Mouse (Mus musculus): ENCODE measurements around the gene Wwp2. TPM values are rescaled to one million over a fixed set of nuclear protein-coding genes. Genes with fewer than 3 reads are reported as not detected.
A peak's percentile ranks its signal among the peaks of the same experiment; 100 is the strongest.

Gene Wwp2
- polyA plus RNA-seq, 1 experiment from 2014 or later = 81.2 TPM

GRCm38 (mm10) chr8:107436841-107437421, 766 bp downstream of the Wwp2 start:
- Histone ChIP-seq H3K36me3 (no peaks in the 10 kb centered on the region), H3K27ac (replicated peaks) (peak overlapping the region; percentile 73), H3K4me1 (peaks cover 12% of the 10 kb centered on the region), H3K4me2 (replicated peaks) (peak overlapping the region; percentile 68), H3K9me3 (no peaks in the 10 kb centered on the region), H3K9ac (replicated peaks) (peak overlapping the region; percentile 86), H3K27me3 (no peaks in the 10 kb centered on the region), H3K4me3 (peak overlapping the region; percentile 86)
- no peak; the same call in 1 of the 2 replicates for ATAC-seq (ENCODE audit: low FRiP score, low read depth)
- 11% methylated on average over 16 of the region's 16 CpGs for WGBS

GRCm38 (mm10) chr8:107437711-107438110, 1.5 kb downstream of the Wwp2 start:
- H3K4me3 ChIP-seq = no peak overlapping the region
- no peaks in the 10 kb centered on the region for H3K27me3 ChIP-seq
- no peak overlapping the region for H3K9ac ChIP-seq (replicated peaks)
- H3K4me2 ChIP-seq (replicated peaks) = peak overlapping the region; percentile 68
- peaks cover 12% of the 10 kb centered on the region for H3K4me1 ChIP-seq
- H3K27ac ChIP-seq (replicated peaks) = no peak overlapping the region
- 64% methylated on average over 2 of the region's 2 CpGs for WGBS
- no peak for ATAC-seq (ENCODE audit: low FRiP score, low read depth)
- no peaks in the 10 kb centered on the region for H3K36me3 ChIP-seq
- H3K9me3 ChIP-seq = no peaks in the 10 kb centered on the region

GRCm38 (mm10) chr8:107439880-107440625, 3.9 kb downstream of the Wwp2 start:
- H3K36me3 ChIP-seq = no peaks in the 10 kb centered on the region
- H3K9me3 ChIP-seq = no peaks in the 10 kb centered on the region
- H3K4me1 ChIP-seq = peaks cover 12% of the 10 kb centered on the region
- no peak for ATAC-seq (ENCODE audit: low FRiP score, low read depth)
- H3K9ac ChIP-seq (replicated peaks) = no peak overlapping the region
- 91% methylated on average over 3 of the region's 3 CpGs for WGBS
- H3K27me3 ChIP-seq = no peaks in the 10 kb centered on the region
- H3K4me2 ChIP-seq (replicated peaks) = no peak overlapping the region
- no peak overlapping the region for H3K27ac ChIP-seq (replicated peaks)
- H3K4me3 ChIP-seq = no peak overlapping the region

- Histone ChIP-seq H3K27ac (replicated peaks) (no peak overlapping the region), H3K4me3 (no peak overlapping the region), H3K9ac (replicated peaks) (no peak overlapping the region), H3K9me3 (no peaks in the 10 kb centered on the region), H3K36me3 (no peaks in the 10 kb centered on the region), H3K27me3 (no peaks in the 10 kb centered on the region), H3K4me2 (replicated peaks) (no peak overlapping the region), H3K4me1 (peaks cover 10% of the 10 kb centered on the region; the same call in 1 of the 2 replicates)
- no peak for ATAC-seq (ENCODE audit: low FRiP score, low read depth)
- WGBS = 91% methylated on average over 3 of the region's 3 CpGs
These were observed 8.5 kb downstream of the Wwp2 start for GRCm38 (mm10) chr8:107444626-107445025.

GRCm38 (mm10) chr8:107447713-107448112, 11.5 kb downstream of the Wwp2 start:
- Histone ChIP-seq H3K27me3 (no peaks in the 10 kb centered on the region), H3K36me3 (0 out of 2 replicates have a peak, but pooled peaks cover 5% of the 10 kb centered on the region), H3K9ac (replicated peaks) (no peak overlapping the region), H3K4me1 (peaks cover 10% of the 10 kb centered on the region; the same call in 1 of the 2 replicates), H3K4me3 (no peak overlapping the region), H3K27ac (replicated peaks) (no peak overlapping the region), H3K4me2 (replicated peaks) (no peak overlapping the region), H3K9me3 (no peaks in the 10 kb centered on the region)
- ATAC-seq (ENCODE audit: low FRiP score, low read depth) = no peak

GRCm38 (mm10) chr8:107448382-107448889, 12.3 kb downstream of the Wwp2 start:
- H3K9ac ChIP-seq (replicated peaks) = no peak overlapping the region
- no peak overlapping the region for H3K4me2 ChIP-seq (replicated peaks)
- H3K36me3 ChIP-seq = peaks cover 12% of the 10 kb centered on the region
- H3K4me3 ChIP-seq = no peak overlapping the region
- no peaks in the 10 kb centered on the region for H3K9me3 ChIP-seq
- 66% methylated on average over 4 of the region's 4 CpGs for WGBS
- ATAC-seq (ENCODE audit: low FRiP score, low read depth) = no peak
- no peak overlapping the region for H3K27ac ChIP-seq (replicated peaks)
- peaks cover 10% of the 10 kb centered on the region; the same call in 1 of the 2 replicates for H3K4me1 ChIP-seq
- no peaks in the 10 kb centered on the region for H3K27me3 ChIP-seq

- no peak overlapping the region for H3K27ac ChIP-seq (replicated peaks)
- no peak overlapping the region for H3K9ac ChIP-seq (replicated peaks)
These were observed 13.0 kb downstream of the Wwp2 start for GRCm38 (mm10) chr8:107449130-107449529.

GRCm38 (mm10) chr8:107449655-107450054, 13.5 kb downstream of the Wwp2 start:
- no peak overlapping the region for H3K4me3 ChIP-seq
- H3K9ac ChIP-seq (replicated peaks) = no peak overlapping the region
- H3K4me2 ChIP-seq (replicated peaks) = no peak overlapping the region
- no peak for ATAC-seq (ENCODE audit: low FRiP score, low read depth)
- no peaks in the 10 kb centered on the region for H3K27me3 ChIP-seq
- peaks cover 20% of the 10 kb centered on the region for H3K36me3 ChIP-seq
- WGBS = 78% methylated on average over 6 of the region's 6 CpGs
- H3K9me3 ChIP-seq = no peaks in the 10 kb centered on the region
- H3K27ac ChIP-seq (replicated peaks) = no peak overlapping the region
- peaks cover 10% of the 10 kb centered on the region; the same call in 1 of the 2 replicates for H3K4me1 ChIP-seq

More at GRCm38 (mm10) chr8:107449130-107449529, 13.0 kb downstream of the Wwp2 start:
- 29% methylated on average over 8 of the region's 8 CpGs for WGBS
- Histone ChIP-seq H3K4me1 (peaks cover 10% of the 10 kb centered on the region; the same call in 1 of the 2 replicates), H3K27me3 (no peaks in the 10 kb centered on the region), H3K9me3 (no peaks in the 10 kb centered on the region), H3K4me3 (no peak overlapping the region), H3K36me3 (peaks cover 16% of the 10 kb centered on the region), H3K4me2 (replicated peaks) (no peak overlapping the region)
- ATAC-seq (ENCODE audit: low FRiP score, low read depth) = no peak

GRCm38 (mm10) chr8:107451414-107452066, 15.4 kb downstream of the Wwp2 start:
- ATAC-seq (ENCODE audit: low FRiP score, low read depth) = no peak
- H3K4me3 ChIP-seq = no peak overlapping the region
- H3K9me3 ChIP-seq = no peaks in the 10 kb centered on the region
- H3K4me2 ChIP-seq (replicated peaks) = no peak overlapping the region
- H3K4me1 ChIP-seq = peaks cover 10% of the 10 kb centered on the region; the same call in 1 of the 2 replicates
- no peak overlapping the region for H3K27ac ChIP-seq (replicated peaks)
- peaks cover 24% of the 10 kb centered on the region for H3K36me3 ChIP-seq
- H3K9ac ChIP-seq (replicated peaks) = no peak overlapping the region; the same call in 1 of the 2 replicates
- H3K27me3 ChIP-seq = no peaks in the 10 kb centered on the region
- WGBS = 91% methylated on average over 13 of the region's 13 CpGs

GRCm38 (mm10) chr8:107453386-107453785, 17.2 kb downstream of the Wwp2 start:
- Histone ChIP-seq H3K9ac (replicated peaks) (no peak overlapping the region), H3K27ac (replicated peaks) (no peak overlapping the region), H3K27me3 (no peaks in the 10 kb centered on the region), H3K4me1 (peaks cover 9% of the 10 kb centered on the region; the same call in 1 of the 2 replicates), H3K36me3 (peaks cover 36% of the 10 kb centered on the region), H3K9me3 (no peaks in the 10 kb centered on the region), H3K4me2 (replicated peaks) (no peak overlapping the region), H3K4me3 (no peak overlapping the region)
- WGBS = 96% methylated on average over 11 of the region's 11 CpGs
- ATAC-seq (ENCODE audit: low FRiP score, low read depth) = no peak

GRCm38 (mm10) chr8:107455268-107455667, 19.1 kb downstream of the Wwp2 start:
- no peaks in the 10 kb centered on the region for H3K27me3 ChIP-seq
- no peak overlapping the region for H3K9ac ChIP-seq (replicated peaks)
- no peak overlapping the region for H3K27ac ChIP-seq (replicated peaks)
- H3K4me2 ChIP-seq (replicated peaks) = no peak overlapping the region
- no peaks in the 10 kb centered on the region for H3K9me3 ChIP-seq
- ATAC-seq (ENCODE audit: low FRiP score, low read depth) = no peak
- H3K4me1 ChIP-seq = no peaks in the 10 kb centered on the region
- no peak overlapping the region for H3K4me3 ChIP-seq
- 20% methylated on average over 3 of the region's 3 CpGs for WGBS
- peaks cover 47% of the 10 kb centered on the region for H3K36me3 ChIP-seq

GRCm38 (mm10) chr8:107457725-107458124, 21.6 kb downstream of the Wwp2 start:
- Histone ChIP-seq H3K4me3 (no peak overlapping the region), H3K27me3 (no peaks in the 10 kb centered on the region), H3K27ac (replicated peaks) (no peak overlapping the region), H3K9me3 (no peaks in the 10 kb centered on the region), H3K4me2 (replicated peaks) (no peak overlapping the region), H3K36me3 (peaks cover 66% of the 10 kb centered on the region), H3K4me1 (no peaks in the 10 kb centered on the region), H3K9ac (replicated peaks) (no peak overlapping the region)
- no peak for ATAC-seq (ENCODE audit: low FRiP score, low read depth)
- 87% methylated on average over 4 of the region's 4 CpGs for WGBS

Data from midbrain, embryonic 12.5 days (tissue).